Mouse (Mus musculus) liver (tissue): ENCODE data around the gene Csad.

Experiments
- DNase-seq: peaks from one replicate; pipeline ENCODE4 v3.0.0-alpha.2; 2020; ENCODE audit warnings: mixed read lengths

The Csad gene

GRCm38 (mm10) chr15:102195373-102195772 lies 9.2 kb downstream of the Csad start:
- no peak for DNase-seq

- no peak for DNase-seq
Measured at GRCm38 (mm10) chr15:102194439-102194838, 10.1 kb downstream of the Csad start.

- no peak for DNase-seq
Measured at GRCm38 (mm10) chr15:102193652-102194051, 10.9 kb downstream of the Csad start.

GRCm38 (mm10) chr15:102192820-102193386 lies 11.6 kb downstream of the Csad start:
- no peak for DNase-seq

GRCm38 (mm10) chr15:102192271-102192812 lies 12.2 kb downstream of the Csad start:
- no peak for DNase-seq

- peak; percentile 34 for DNase-seq
Measured at GRCm38 (mm10) chr15:102191699-102192098, 12.8 kb downstream of the Csad start.

- DNase-seq: no peak
Measured at GRCm38 (mm10) chr15:102188883-102189282, 15.6 kb downstream of the Csad start.

- no peak for DNase-seq
Measured at GRCm38 (mm10) chr15:102188096-102188495, 16.4 kb downstream of the Csad start.

GRCm38 (mm10) chr15:102186239-102186638 lies 18.3 kb downstream of the Csad start:
- no peak for DNase-seq

GRCm38 (mm10) chr15:102183076-102183475 lies 21.4 kb downstream of the Csad start:
- no peak for DNase-seq

GRCm38 (mm10) chr15:102179924-102180323 lies 24.6 kb downstream of the Csad start:
- DNase-seq: no peak

- no peak for DNase-seq
Measured at GRCm38 (mm10) chr15:102179106-102179505, 25.4 kb downstream of the Csad start.

GRCm38 (mm10) chr15:102178279-102178678 lies 26.2 kb downstream of the Csad start:
- DNase-seq: peak; percentile 83

GRCm38 (mm10) chr15:102177417-102177816 lies 27.1 kb downstream of the Csad start:
- no peak for DNase-seq

GRCm38 (mm10) chr15:102176571-102177316 lies 27.8 kb downstream of the Csad start:
- no peak for DNase-seq

GRCm38 (mm10) chr15:102175736-102176319 lies 28.7 kb downstream of the Csad start:
- no peak for DNase-seq

- no peak for DNase-seq
Measured at GRCm38 (mm10) chr15:102173581-102173980, 30.9 kb downstream of the Csad start.

- no peak for DNase-seq
Measured at GRCm38 (mm10) chr15:102169064-102169463, 35.5 kb downstream of the Csad start.

GRCm38 (mm10) chr15:102167620-102168021 lies 36.9 kb downstream of the Csad start:
- DNase-seq: no peak

GRCm38 (mm10) chr15:102165468-102166100 lies 38.9 kb downstream of the Csad start:
- DNase-seq: no peak

- no peak for DNase-seq
Measured at GRCm38 (mm10) chr15:102163900-102164693, 40.4 kb downstream of the Csad start.

GRCm38 (mm10) chr15:102160415-102161060 lies 44.0 kb downstream of the Csad start:
- DNase-seq: no peak
